Mouse (Mus musculus) thymus, adult 2 months (tissue): ENCODE measurements around the gene Rmi2. TPM values are rescaled to one million over a fixed set of nuclear protein-coding genes. Genes with fewer than 3 reads are reported as not detected.

Experiments
- DNase-seq: peaks from one replicate; pipeline ENCODE4 v3.0.0; 2021
- H3K27ac ChIP-seq: fragments of 200-500 bp; 2 replicates; pipeline ENCODE4 v1.5.1; 2012; ENCODE audit warnings: low read length, control low read depth; ENCODE audit not compliant: control insufficient read depth, insufficient read depth
- H3K27me3 ChIP-seq: fragments of 200-500 bp; 2 replicates; pipeline ENCODE4 v1.6.1; 2012; ENCODE audit warnings: mild to moderate bottlenecking, low read length, moderate library complexity, mixed read lengths; ENCODE audit not compliant: control insufficient read depth, insufficient read depth
- H3K36me3 ChIP-seq: fragments of 200-500 bp; 2 replicates; pipeline ENCODE4 v1.6.1; 2012; ENCODE audit warnings: mild to moderate bottlenecking, low read length, moderate library complexity; ENCODE audit not compliant: control insufficient read depth, insufficient read depth
- H3K4me1 ChIP-seq: fragments of 200-500 bp; replicated peaks from 2 replicates; pipeline ENCODE4 v1.6.1; 2012; ENCODE audit warnings: low read length; ENCODE audit not compliant: control insufficient read depth, insufficient read depth
- H3K4me3 ChIP-seq: fragments of 200-500 bp; 2 replicates; pipeline ENCODE4 v1.5.1; 2012; ENCODE audit warnings: mild to moderate bottlenecking, low read length, control low read depth, moderate library complexity; ENCODE audit not compliant: control insufficient read depth, insufficient read depth
- CTCF ChIP-seq: fragments of 200-500 bp; IDR thresholded peaks from 2 replicates; pipeline ENCODE4 v1.5.1; 2012; ENCODE audit warnings: mild to moderate bottlenecking, control low read depth, low read length, moderate library complexity, borderline replicate concordance; ENCODE audit not compliant: control insufficient read depth, poor library complexity, insufficient read depth; ENCODE audit errors: extremely low read depth
- POLR2A ChIP-seq: fragments of 200-500 bp; IDR thresholded peaks from 2 replicates; pipeline ENCODE4 v1.6.1; 2012; ENCODE audit warnings: mild to moderate bottlenecking, low read length, control low read depth, moderate library complexity; ENCODE audit not compliant: control insufficient read depth, poor library complexity, insufficient read depth; ENCODE audit errors: extremely low read depth
- WGBS: fragments of 180-500 bp; shearing (Covaris S2); methylation state at CpG from one replicate; pipeline ENCODE4 v1.1.7; 2018; 5-methylcytosine and 5-hydroxymethylcytosine counted together
- polyA plus RNA-seq: library from polyadenylated mRNA; depleted of rRNA; stranded (reverse); fragments of >200 nt; gene quantifications from 2 replicates; pipeline ENCODE4 v1.2.3, GENCODE M21; 2012; rRNA removed

The Rmi2 gene
- 23.0 and 59.4 TPM in 2 replicates for polyA plus RNA-seq

DNA sequence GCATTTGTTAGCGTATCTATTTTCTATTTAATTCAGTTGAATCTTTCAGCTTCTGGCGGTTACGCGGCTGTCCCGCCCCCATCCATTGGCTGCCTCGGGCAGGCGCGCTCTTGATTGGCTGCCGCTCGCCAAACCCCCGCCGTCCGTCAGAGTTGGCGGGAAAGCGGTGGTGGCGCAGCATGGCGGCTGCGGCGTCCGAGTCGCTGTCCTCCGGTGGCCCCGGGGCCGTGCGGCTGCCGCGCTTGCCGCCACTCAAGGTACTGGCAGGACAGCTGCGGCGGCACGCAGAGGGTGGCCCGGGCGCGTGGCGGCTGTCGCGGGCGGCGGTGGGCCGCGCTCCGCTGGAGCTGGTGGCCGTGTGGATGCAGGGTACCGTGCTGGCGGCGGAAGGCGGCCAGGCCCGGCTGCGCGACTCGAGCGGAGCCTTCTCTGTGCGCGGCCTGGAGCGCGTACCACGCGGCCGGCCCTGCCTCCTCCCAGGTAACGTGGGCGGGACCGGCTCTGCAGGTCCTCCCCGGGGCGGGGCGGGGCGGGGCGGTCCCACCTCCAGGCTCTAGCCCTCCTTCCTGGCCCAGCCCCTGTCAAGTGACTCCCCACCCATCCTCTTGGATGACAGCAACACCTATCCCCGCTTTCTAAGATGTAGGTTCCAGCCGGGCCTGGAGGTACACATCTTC lies at the start of gene Rmi2:
Rmi2 (plus strand) TSS at position 149 of the 677 bp plus-strand sequence.
- TF ChIP-seq CTCF: peak; percentile 51; the same call in 1 of the 2 replicates
- TF ChIP-seq POLR2A: peak; percentile 72
- no peaks in the 10 kb centered on the region for H3K36me3 ChIP-seq
- H3K4me1 ChIP-seq: peaks cover 37% of the 10 kb centered on the region
- H3K4me3 ChIP-seq: peak within 1 kb of the TSS; percentile 79
- WGBS: under 1% methylated on average over 69 of the region's 69 CpGs
- DNase-seq: peak; percentile 90
- peak within 1 kb of the TSS; percentile 96 for H3K27ac ChIP-seq
- no peaks in the 10 kb centered on the region for H3K27me3 ChIP-seq

DNA sequence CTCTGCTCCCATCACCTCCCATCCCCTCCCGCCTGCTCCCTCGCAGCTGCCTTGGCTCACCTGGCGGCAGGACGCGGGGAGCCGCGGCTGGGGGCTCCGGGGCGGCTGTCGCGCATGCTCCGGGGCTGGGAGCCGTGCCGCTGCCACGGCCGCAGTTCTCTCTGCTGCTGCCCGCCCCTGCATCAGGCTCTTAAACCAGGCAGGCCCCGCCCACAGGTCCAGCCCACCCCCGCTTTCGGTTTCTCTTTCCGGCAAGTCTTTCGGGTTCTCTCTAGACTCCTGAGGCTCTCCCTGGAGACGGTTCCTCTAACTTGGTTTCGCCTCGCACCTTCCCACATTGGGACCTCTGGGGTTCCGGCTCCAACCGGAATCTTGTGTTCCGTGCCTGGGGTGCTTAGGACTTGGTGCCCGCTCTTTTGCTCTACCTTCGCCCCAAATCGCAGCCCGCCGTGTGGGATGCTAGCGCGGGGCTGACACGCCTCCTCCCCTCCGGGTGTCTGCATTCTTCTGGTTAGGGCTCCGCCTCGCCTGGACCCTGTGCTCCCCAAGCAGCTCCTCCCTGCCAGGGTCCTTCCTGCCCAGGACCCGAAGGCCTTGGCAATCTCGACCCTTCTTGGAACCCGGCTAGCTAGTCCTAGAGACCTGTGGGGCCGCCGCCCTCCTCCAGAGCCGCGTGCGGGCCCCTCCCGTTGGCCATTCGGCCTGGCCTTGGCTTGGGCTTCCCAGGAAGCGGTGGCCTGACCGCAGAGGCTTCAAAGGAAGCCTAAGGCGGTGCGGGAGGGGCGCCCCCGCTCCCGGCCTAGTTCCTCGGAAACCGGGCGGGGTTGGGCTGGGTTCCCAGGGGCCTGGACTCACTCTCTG lies 49.3 kb upstream of the Rmi2 start, which contains the start of gene Socs1:
Socs1 (minus strand) TSS at position 166 of the 861 bp plus-strand sequence.
- H3K4me1 ChIP-seq: peaks cover 54% of the 10 kb centered on the region

DNA sequence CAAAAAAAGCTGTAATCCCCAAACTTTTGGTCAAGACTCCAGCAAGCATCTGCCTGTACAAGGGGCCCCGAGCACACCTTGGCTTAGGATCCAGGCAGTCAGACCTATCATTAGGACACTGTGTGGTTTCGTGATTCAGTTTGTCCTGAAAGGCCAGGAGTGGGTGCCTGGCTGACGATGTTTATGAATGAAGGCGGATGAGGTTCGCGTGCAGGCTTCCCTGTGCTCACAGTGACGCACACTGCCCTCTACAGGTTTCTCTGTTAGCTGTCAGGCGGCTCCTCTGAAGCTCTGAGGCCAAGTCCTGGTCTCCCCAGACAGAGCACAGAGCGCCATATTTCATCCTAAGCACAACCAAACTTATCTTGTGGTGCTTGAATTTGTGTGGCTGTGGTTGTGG lies 48.6 kb upstream of the Rmi2 start:
- WGBS: 3% methylated on average over 9 of the region's 9 CpGs
- Histone ChIP-seq H3K4me1 (peaks cover 50% of the 10 kb centered on the region), H3K27me3 (no peaks in the 10 kb centered on the region), H3K36me3 (peaks cover 25% of the 10 kb centered on the region), H3K4me3 (peak overlapping the region; percentile 77), H3K27ac (peak overlapping the region; percentile 88)
- DNase-seq: peak; percentile 88
- TF ChIP-seq CTCF (peak; percentile 90), POLR2A (peak; percentile 39; the same call in 1 of the 2 replicates)

More for the DNA sequence above, 49.3 kb upstream of the Rmi2 start, which contains the start of gene Socs1:
- no peaks in the 10 kb centered on the region for H3K27me3 ChIP-seq
- DNase-seq: peak; percentile 95
- H3K36me3 ChIP-seq: peaks cover 25% of the 10 kb centered on the region
- WGBS: under 1% methylated on average over 59 of the region's 59 CpGs
- peak within 1 kb of the TSS; percentile 88 for H3K27ac ChIP-seq
- no peak for TF ChIP-seq CTCF
- TF ChIP-seq POLR2A: peak; percentile 97
- peak within 1 kb of the TSS; percentile 77 for H3K4me3 ChIP-seq

DNA sequence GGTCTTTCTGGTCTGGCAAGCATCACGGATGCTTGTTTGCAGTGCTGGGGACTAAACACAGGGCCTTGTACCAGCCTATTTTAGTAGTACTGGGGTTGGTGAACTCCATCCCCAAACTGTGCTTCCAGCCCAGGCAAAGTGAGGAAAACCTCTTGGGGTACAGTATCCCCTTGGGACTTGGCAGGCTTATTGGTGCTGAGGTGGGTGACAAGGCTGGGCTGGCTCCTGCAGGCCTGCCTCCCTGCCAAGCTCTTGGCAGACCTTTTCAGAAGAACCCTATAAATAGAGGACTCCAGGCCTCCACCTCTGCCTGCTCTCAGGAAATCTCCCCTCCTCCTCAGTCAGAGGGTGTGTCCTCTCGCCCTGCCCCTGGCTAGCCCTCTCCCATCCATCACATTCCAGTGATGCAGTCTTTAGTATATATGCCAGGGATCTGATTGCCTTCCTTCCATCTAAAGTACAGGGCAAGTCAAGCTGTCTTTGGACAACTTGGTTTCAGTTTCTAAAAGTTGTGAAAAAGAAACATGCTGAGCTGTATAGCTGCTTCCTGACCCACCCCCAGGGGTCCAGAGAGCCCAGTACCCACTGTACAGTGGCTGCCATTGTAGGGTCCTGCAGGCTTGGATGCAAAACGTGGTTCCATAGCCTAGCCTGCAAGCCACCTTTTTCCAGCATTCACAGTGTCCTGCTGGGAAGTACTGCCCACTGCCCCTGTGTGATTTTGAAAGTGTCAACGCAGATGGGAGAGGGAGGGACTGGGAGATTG lies 47.9 kb upstream of the Rmi2 start:
- no peak for DNase-seq
- TF ChIP-seq POLR2A: no peak
- no peak for TF ChIP-seq CTCF
- peaks cover 25% of the 10 kb centered on the region for H3K36me3 ChIP-seq
- H3K4me3 ChIP-seq: no peak overlapping the region
- no peaks in the 10 kb centered on the region for H3K27me3 ChIP-seq
- peaks cover 46% of the 10 kb centered on the region for H3K4me1 ChIP-seq
- peak overlapping the region; percentile 22; the same call in 1 of the 2 replicates for H3K27ac ChIP-seq
- 78% methylated on average over 4 of the region's 4 CpGs for WGBS

DNA sequence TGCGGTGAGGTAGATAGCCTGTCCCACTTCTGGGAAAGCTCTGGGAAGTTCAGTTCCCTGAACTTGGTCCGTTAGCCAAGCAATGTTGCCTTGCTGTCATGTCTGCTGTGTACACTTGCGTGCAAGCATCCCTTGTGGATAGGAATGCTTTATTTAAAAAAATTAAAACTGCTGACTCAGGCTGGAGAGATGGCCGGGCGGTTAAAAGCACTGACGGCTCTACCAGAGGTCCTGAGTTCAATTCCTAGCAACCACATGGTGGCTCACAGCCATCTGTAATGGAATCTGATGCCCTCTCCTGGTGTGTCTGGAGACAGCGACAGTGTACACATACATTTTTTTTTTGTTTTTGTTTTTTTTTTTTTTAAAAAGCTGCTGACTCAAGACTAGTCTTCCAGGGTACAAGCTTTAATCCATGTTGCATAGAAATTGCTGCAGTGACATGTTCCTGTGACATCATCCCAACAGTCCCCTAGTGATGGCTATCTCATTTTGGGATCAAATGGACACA lies 47.3 kb upstream of the Rmi2 start:
- peak overlapping the region; percentile 22; the same call in 1 of the 2 replicates for H3K27ac ChIP-seq
- no peak for DNase-seq
- WGBS: 88% methylated on average over 7 of the region's 7 CpGs
- TF ChIP-seq CTCF (no peak), POLR2A (no peak)
- peaks cover 42% of the 10 kb centered on the region for H3K4me1 ChIP-seq
- H3K27me3 ChIP-seq: no peaks in the 10 kb centered on the region
- H3K4me3 ChIP-seq: no peak overlapping the region
- peaks cover 18% of the 10 kb centered on the region for H3K36me3 ChIP-seq
